Mouse (Mus musculus) bone marrow, adult 2 months (tissue): ENCODE data around the gene Paip2b. TPM values are rescaled to one million over a fixed set of nuclear protein-coding genes. Genes with fewer than 3 reads are reported as not detected.
A peak's percentile ranks its signal among the peaks of the same experiment; 100 is the strongest.
"Not testable (repeated sequence)": the region's sequence is repeated elsewhere in the genome, so short reads cannot be mapped to it uniquely, and the experiment has no call there.

Experiments used
- H3K27ac ChIP-seq: fragments of 200-500 bp; 2 replicates; pipeline ENCODE4 v1.5.1; 2012; ENCODE audit warnings: low read depth, mild to moderate bottlenecking, control low read depth, inconsistent platforms, low read length; ENCODE audit not compliant: control insufficient read depth, poor library complexity, insufficient read depth
- H3K4me1 ChIP-seq: fragments of 200-500 bp; 2 replicates; pipeline ENCODE4 v1.6.1; 2011; ENCODE audit warnings: low read length; ENCODE audit not compliant: control insufficient read depth, insufficient read depth
- H3K4me3 ChIP-seq: fragments of 200-500 bp; replicated peaks from 2 replicates; pipeline ENCODE3; 2011; ENCODE audit warnings: mild to moderate bottlenecking, low read depth, low read length, control low read depth; ENCODE audit not compliant: control insufficient read depth
- CTCF ChIP-seq: fragments of 200-500 bp; IDR thresholded peaks from 2 replicates; pipeline ENCODE4 v1.5.1; 2011; ENCODE audit warnings: low read length, control low read depth; ENCODE audit not compliant: control insufficient read depth, insufficient read depth
- POLR2A ChIP-seq: fragments of 200-500 bp; IDR thresholded peaks from 2 replicates; pipeline ENCODE4 v1.6.1; 2011; ENCODE audit warnings: low read depth, mild to moderate bottlenecking, control low read depth, low read length, borderline replicate concordance; ENCODE audit not compliant: control insufficient read depth
- WGBS: fragments of 180-500 bp; shearing (Covaris S2); methylation state at CpG from one replicate; pipeline ENCODE4 v1.1.7; 2018; 5-methylcytosine and 5-hydroxymethylcytosine counted together
- polyA plus RNA-seq: library from polyadenylated mRNA; stranded (reverse); fragments of >200 nt; gene quantifications from 2 replicates; pipeline ENCODE4 v1.2.4, GENCODE M21; 2011; ENCODE audit warnings: low replicate concordance; ENCODE audit not compliant: missing spikeins, insufficient read depth, insufficient read length

Paip2b gene
- polyA plus RNA-seq, 1 experiment, result 9.7 TPM

GRCm38 (mm10) chr6:83849446-83849845 lies 17.9 kb upstream of the Paip2b start:
- 81% methylated on average over 2 of the region's 2 CpGs for whole genome bisulfite sequencing
- TF ChIP-seq POLR2A, result no peak
- H3K4me1 ChIP-seq, result no peaks in the 10 kb centered on the region
- no peak overlapping the region for H3K4me3 ChIP-seq
- no peak overlapping the region for H3K27ac ChIP-seq

- Histone ChIP-seq H3K27ac (no peak overlapping the region), H3K4me1 (no peaks in the 10 kb centered on the region), H3K4me3 (no peak overlapping the region)
- no peak for TF ChIP-seq POLR2A
- no peak for TF ChIP-seq CTCF
- 91% methylated on average over 2 of the region's 2 CpGs for WGBS
Measured at GRCm38 (mm10) chr6:83846141-83846540, 14.6 kb upstream of the Paip2b start.

GRCm38 (mm10) chr6:83844913-83845312 lies 13.4 kb upstream of the Paip2b start:
- Histone ChIP-seq H3K27ac (no peak overlapping the region), H3K4me3 (no peak overlapping the region), H3K4me1 (no peaks in the 10 kb centered on the region)
- no peak for TF ChIP-seq POLR2A
- no peak for TF ChIP-seq CTCF
- WGBS, result 40% methylated on average over 10 of the region's 10 CpGs

- 81% methylated on average over 6 of the region's 6 CpGs for WGBS
- H3K27ac ChIP-seq, result no peak overlapping the region
- H3K4me1 ChIP-seq, result no peaks in the 10 kb centered on the region
- TF ChIP-seq POLR2A (no peak), CTCF (no peak)
- no peak overlapping the region for H3K4me3 ChIP-seq
Measured at GRCm38 (mm10) chr6:83840086-83840485, 8.5 kb upstream of the Paip2b start.

- 43% methylated on average over 2 of the region's 2 CpGs for WGBS
- Histone ChIP-seq H3K4me1 (no peaks in the 10 kb centered on the region), H3K27ac (no peak overlapping the region)
Measured at GRCm38 (mm10) chr6:83838046-83838445, 6.5 kb upstream of the Paip2b start.

GRCm38 (mm10) chr6:83836826-83837225 lies 5.3 kb upstream of the Paip2b start:
- Histone ChIP-seq H3K4me3 (no peak overlapping the region), H3K27ac (no peak overlapping the region), H3K4me1 (no peaks in the 10 kb centered on the region)
- WGBS, result 89% methylated on average over 2 of the region's 2 CpGs
- TF ChIP-seq CTCF, result no peak
- no peak for TF ChIP-seq POLR2A

More at GRCm38 (mm10) chr6:83838046-83838445, 6.5 kb upstream of the Paip2b start:
- TF ChIP-seq POLR2A (no peak), CTCF (no peak)
- no peak overlapping the region for H3K4me3 ChIP-seq

GRCm38 (mm10) chr6:83832393-83832792 lies 852 bp upstream of the Paip2b start:
- H3K27ac ChIP-seq, H3K4me3 ChIP-seq: not testable (repeated sequence)
- 95% methylated on average over 1 of the region's 1 CpGs for WGBS

GRCm38 (mm10) chr6:83830941-83831605 lies 468 bp downstream of the Paip2b start:
- TF ChIP-seq POLR2A (no peak), CTCF (no peak)
- Histone ChIP-seq H3K27ac (peak overlapping the region; percentile 75), H3K4me3 (peak overlapping the region; percentile 55), H3K4me1 (no peaks in the 10 kb centered on the region)
- 6% methylated on average over 35 of the region's 35 CpGs for WGBS

More at GRCm38 (mm10) chr6:83832393-83832792, 852 bp upstream of the Paip2b start:
- not testable (repeated sequence) for H3K4me1 ChIP-seq

- Histone ChIP-seq H3K4me1 (no peaks in the 10 kb centered on the region), H3K4me3 (no peak overlapping the region), H3K27ac (no peak overlapping the region)
- TF ChIP-seq CTCF, result no peak
- WGBS, result 74% methylated on average over 2 of the region's 2 CpGs
Measured at GRCm38 (mm10) chr6:83821856-83822255, 9.7 kb downstream of the Paip2b start.
